Mouse (Mus musculus) small intestine, adult 2 months (tissue): Measurements from ENCODE around the gene Olfr1209. TPM values are rescaled to one million over a fixed set of nuclear protein-coding genes. Genes with fewer than 3 reads are reported as not detected.

Source experiments
- H3K27ac ChIP-seq: fragments of 200-500 bp; 2 replicates; pipeline ENCODE4 v1.5.1; 2012; ENCODE audit warnings: low read depth, low read length, control low read depth, inconsistent platforms; ENCODE audit not compliant: insufficient read depth
- H3K27me3 ChIP-seq: fragments of 200-500 bp; 2 replicates; pipeline ENCODE4 v1.6.1; 2012; ENCODE audit warnings: mild to moderate bottlenecking, moderate library complexity, low read length, inconsistent platforms; ENCODE audit not compliant: control insufficient read depth, insufficient read depth
- H3K36me3 ChIP-seq: fragments of 200-500 bp; 2 replicates; pipeline ENCODE4 v1.6.1; 2012; ENCODE audit warnings: mild to moderate bottlenecking, low read length, control low read depth, inconsistent platforms; ENCODE audit not compliant: control insufficient read depth, insufficient read depth
- H3K4me1 ChIP-seq: fragments of 200-500 bp; 2 replicates; pipeline ENCODE4 v1.6.1; 2012; ENCODE audit warnings: low read length, inconsistent platforms, mixed read lengths; ENCODE audit not compliant: control insufficient read depth, insufficient read depth, insufficient read length
- H3K4me3 ChIP-seq: fragments of 200-500 bp; 2 replicates; pipeline ENCODE4 v1.5.1; 2012; ENCODE audit warnings: low read depth, mild to moderate bottlenecking, control low read depth, inconsistent platforms, low read length, moderate library complexity
- CTCF ChIP-seq: fragments of 200-500 bp; IDR thresholded peaks from 2 replicates; pipeline ENCODE4 v1.5.1; 2012; ENCODE audit warnings: low read depth, mild to moderate bottlenecking, control low read depth, inconsistent platforms, low read length, moderate library complexity, mixed read lengths; ENCODE audit not compliant: insufficient replicate concordance, insufficient read length; ENCODE audit errors: extremely low read depth
- POLR2A ChIP-seq: fragments of 200-500 bp; IDR thresholded peaks from 2 replicates; pipeline ENCODE4 v1.6.1; 2012; ENCODE audit warnings: low read depth, mild to moderate bottlenecking, control low read depth, inconsistent platforms, low read length, moderate library complexity
- WGBS: fragments of 180-500 bp; shearing (Covaris S2); methylation state at CpG from one replicate; pipeline ENCODE4 v1.1.7; 2018; 5-methylcytosine and 5-hydroxymethylcytosine counted together
- polyA plus RNA-seq: library from polyadenylated mRNA; depleted of rRNA; stranded (reverse); fragments of >200 nt; gene quantifications from 2 replicates; pipeline ENCODE4 v1.2.3, GENCODE M21; 2012; rRNA removed

The Olfr1209 gene
- polyA plus RNA-seq: not detected in 2 replicates

DNA sequence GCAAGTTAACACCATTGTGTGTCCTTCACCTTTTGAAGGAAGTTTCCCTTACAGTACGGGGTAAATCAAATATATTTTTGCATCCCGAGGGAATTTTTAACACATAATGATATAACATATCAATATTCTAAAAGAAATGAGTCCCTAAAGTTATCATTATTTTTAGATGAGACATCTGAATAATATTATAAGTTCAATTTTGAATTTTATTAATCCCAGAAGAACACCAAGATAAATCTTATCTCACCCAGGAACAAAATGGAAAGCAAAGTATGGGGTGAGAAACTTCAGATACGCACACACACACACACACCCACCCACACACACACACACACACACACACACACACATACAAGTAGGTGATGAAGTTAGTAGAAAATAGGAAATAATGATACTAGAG, at the start of gene Olfr1209:
Olfr1209 (minus strand) TSS at position 101 of the 400 bp plus-strand sequence.
- 90% methylated on average over 3 of the region's 3 CpGs for WGBS
- no peaks in the 10 kb centered on the region for H3K4me1 ChIP-seq
- H3K4me3 ChIP-seq: no peak within 1 kb of the TSS
- TF ChIP-seq POLR2A: no peak
- TF ChIP-seq CTCF: no peak
- no peaks in the 10 kb centered on the region for H3K27me3 ChIP-seq
- no peaks in the 10 kb centered on the region for H3K36me3 ChIP-seq
- no peak within 1 kb of the TSS for H3K27ac ChIP-seq

DNA sequence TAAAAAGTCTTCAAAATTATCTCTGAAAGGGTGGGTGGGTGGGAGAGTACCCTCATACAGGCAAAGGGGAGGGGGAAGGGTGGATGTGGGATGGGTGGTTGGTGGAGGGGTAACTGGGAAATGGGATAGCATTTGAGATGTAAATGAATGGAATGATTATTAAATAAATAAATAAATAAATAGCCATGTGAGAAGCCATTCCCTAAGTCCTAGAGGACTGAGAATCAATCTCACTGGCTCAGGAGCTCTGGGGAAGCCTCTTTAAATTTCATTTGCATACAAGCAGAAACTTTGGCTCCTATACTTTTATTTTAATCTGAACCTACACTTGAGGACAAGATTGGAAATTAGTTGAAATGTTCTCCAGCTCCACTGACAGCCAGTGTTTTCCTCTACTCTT, 38.7 kb upstream of the Olfr1209 start, which contains the start of gene Olfr1212:
Olfr1212 (plus strand) TSS at position 301 of the 400 bp plus-strand sequence.
- Histone ChIP-seq H3K36me3 (no peaks in the 10 kb centered on the region), H3K4me1 (no peaks in the 10 kb centered on the region), H3K27ac (no peak within 1 kb of the TSS), H3K27me3 (no peaks in the 10 kb centered on the region), H3K4me3 (no peak within 1 kb of the TSS)
- TF ChIP-seq CTCF (no peak), POLR2A (no peak)

DNA sequence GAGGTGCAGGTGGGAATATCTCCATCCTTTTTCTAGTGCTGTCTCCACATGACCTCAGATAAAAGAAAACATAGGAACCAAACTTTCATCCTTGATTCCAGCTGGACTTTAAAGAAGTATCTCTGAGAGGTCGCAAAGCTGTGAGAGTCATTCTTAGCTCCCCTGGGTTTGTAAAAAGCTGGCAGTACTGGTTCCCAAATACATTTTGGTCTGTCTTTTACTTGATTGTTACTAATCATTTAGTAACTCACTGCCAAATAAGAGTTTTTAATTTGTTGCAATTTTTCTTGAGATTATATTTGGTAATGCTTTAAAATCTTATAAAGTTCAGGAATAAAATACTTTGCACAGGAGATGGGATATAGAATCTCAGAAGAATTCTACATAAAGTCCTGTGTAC, 23.1 kb upstream of the Olfr1209 start, which contains the start of gene Olfr1211:
Olfr1211 (minus strand) TSS at position 101 of the 400 bp plus-strand sequence.
- WGBS: 86% methylated on average over 1 of the region's 1 CpGs
- no peak within 1 kb of the TSS for H3K27ac ChIP-seq
- no peak for TF ChIP-seq POLR2A
- no peak for TF ChIP-seq CTCF
- no peaks in the 10 kb centered on the region for H3K4me1 ChIP-seq
- H3K27me3 ChIP-seq: no peaks in the 10 kb centered on the region
- no peak within 1 kb of the TSS for H3K4me3 ChIP-seq
- H3K36me3 ChIP-seq: no peaks in the 10 kb centered on the region

DNA sequence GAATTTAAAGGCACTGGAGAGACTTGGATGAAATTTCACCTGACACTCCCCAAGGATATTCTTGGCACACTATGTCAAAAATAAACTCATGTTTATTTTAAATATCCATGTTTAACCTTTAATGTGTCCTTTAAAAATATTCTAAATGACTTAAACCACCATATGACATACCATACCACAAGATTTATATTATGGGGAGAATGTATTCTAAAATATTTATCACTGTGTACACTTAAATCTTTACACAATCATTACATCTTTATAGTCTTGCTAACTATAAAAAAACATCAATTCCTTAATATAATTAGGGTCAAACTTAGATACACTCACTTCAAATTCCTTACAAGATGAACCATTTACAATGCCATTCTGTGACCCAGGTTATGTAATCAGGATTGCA, 12.7 kb downstream of the Olfr1209 start, which contains the start of gene Olfr1208:
Olfr1208 (minus strand) TSS at position 101 of the 400 bp plus-strand sequence.
- no peaks in the 10 kb centered on the region for H3K4me1 ChIP-seq
- no peak for TF ChIP-seq POLR2A
- TF ChIP-seq CTCF: no peak
- no peaks in the 10 kb centered on the region for H3K36me3 ChIP-seq
- no peaks in the 10 kb centered on the region for H3K27me3 ChIP-seq
- H3K27ac ChIP-seq: no peak within 1 kb of the TSS
- no peak within 1 kb of the TSS for H3K4me3 ChIP-seq

DNA sequence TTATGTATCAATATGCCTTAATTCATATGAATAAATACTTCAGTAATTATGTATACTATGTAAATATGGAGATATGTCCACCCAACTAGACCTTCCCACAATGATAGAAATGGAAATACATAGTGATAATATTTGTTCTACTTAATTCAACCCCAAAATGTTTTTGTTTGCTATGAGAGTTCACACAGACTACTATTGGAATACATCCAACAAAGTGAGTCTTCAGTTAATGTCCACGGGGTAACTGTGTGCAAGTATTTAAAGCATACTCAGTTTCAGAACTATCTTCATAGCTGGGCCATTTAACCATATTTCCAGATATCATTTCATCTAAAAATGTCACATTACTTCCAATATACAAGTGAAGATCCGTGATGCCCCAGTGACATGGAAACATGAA, 52.0 kb downstream of the Olfr1209 start, which contains the start of gene Olfr1206:
Olfr1206 (plus strand) TSS at position 301 of the 400 bp plus-strand sequence.
- no peaks in the 10 kb centered on the region for H3K4me1 ChIP-seq
- H3K4me3 ChIP-seq: no peak within 1 kb of the TSS
- no peak for TF ChIP-seq CTCF
- no peak for TF ChIP-seq POLR2A
- no peak within 1 kb of the TSS for H3K27ac ChIP-seq
- H3K36me3 ChIP-seq: no peaks in the 10 kb centered on the region
- no peaks in the 10 kb centered on the region for H3K27me3 ChIP-seq
- 78% methylated on average over 2 of the region's 2 CpGs for WGBS

Other genes starting within 250 kb of the Olfr1209 start
- gene Olfr1193, start 239.5 kb downstream of the Olfr1209 start, polyA plus RNA-seq: not detected in 2 replicates
- not detected in 2 replicates for gene Olfr1195, start 226.0 kb downstream of the Olfr1209 start, polyA plus RNA-seq
- gene Olfr1196, start 210.6 kb downstream of the Olfr1209 start, polyA plus RNA-seq: not detected in 2 replicates
- gene Olfr1197, start 182.8 kb downstream of the Olfr1209 start, polyA plus RNA-seq: not detected in 2 replicates
- not detected in 2 replicates for gene Olfr1198, start 163.8 kb downstream of the Olfr1209 start, polyA plus RNA-seq
- gene Olfr1199, start 154.7 kb downstream of the Olfr1209 start, polyA plus RNA-seq: not detected in 2 replicates
- gene Olfr1200, start 144.7 kb downstream of the Olfr1209 start, polyA plus RNA-seq: not detected in 2 replicates
- gene Olfr1201, start 122.1 kb downstream of the Olfr1209 start, polyA plus RNA-seq: not detected in 2 replicates
- not detected in 2 replicates for gene Olfr1202, start 100.7 kb downstream of the Olfr1209 start, polyA plus RNA-seq
- not detected in 2 replicates for gene Olfr1205, start 85.4 kb downstream of the Olfr1209 start, polyA plus RNA-seq
- gene Olfr1204, start 65.9 kb downstream of the Olfr1209 start, polyA plus RNA-seq: not detected in 2 replicates
- gene Olfr1206, start 51.9 kb downstream of the Olfr1209 start, polyA plus RNA-seq: not detected in 2 replicates
- not detected in 2 replicates for gene Olfr1208, start 12.8 kb downstream of the Olfr1209 start, polyA plus RNA-seq
- gene Olfr1211, start 23.0 kb upstream of the Olfr1209 start, polyA plus RNA-seq: not detected in 2 replicates
- not detected in 2 replicates for gene Olfr1212, start 38.8 kb upstream of the Olfr1209 start, polyA plus RNA-seq
- not detected in 2 replicates for gene Gm13762, start 65.1 kb upstream of the Olfr1209 start, polyA plus RNA-seq
- not detected in 2 replicates for gene Olfr1214, start 77.5 kb upstream of the Olfr1209 start, polyA plus RNA-seq
- gene Olfr1215, start 91.8 kb upstream of the Olfr1209 start, polyA plus RNA-seq: not detected in 2 replicates
- gene Olfr1216, start 103.2 kb upstream of the Olfr1209 start, polyA plus RNA-seq: not detected in 2 replicates
- gene Olfr1217, start 116.9 kb upstream of the Olfr1209 start, polyA plus RNA-seq: not detected in 2 replicates
- not detected in 2 replicates for gene Olfr1218, start 146.0 kb upstream of the Olfr1209 start, polyA plus RNA-seq
- gene Olfr1219, start 168.4 kb upstream of the Olfr1209 start, polyA plus RNA-seq: not detected in 2 replicates
- not detected in 2 replicates for gene Olfr1220, start 191.7 kb upstream of the Olfr1209 start, polyA plus RNA-seq
- not detected in 2 replicates for gene Olfr1221, start 202.1 kb upstream of the Olfr1209 start, polyA plus RNA-seq
- not detected in 2 replicates for gene Olfr1222, start 217.9 kb upstream of the Olfr1209 start, polyA plus RNA-seq
- gene Olfr1223, start 236.4 kb upstream of the Olfr1209 start, polyA plus RNA-seq: not detected in 2 replicates
- not detected in 2 replicates for gene Olfr1224-ps1, start 248.9 kb upstream of the Olfr1209 start, polyA plus RNA-seq